Mouse (Mus musculus) MEL (cell line): ENCODE measurements around the gene Capn3. TPM values are rescaled to one million over a fixed set of nuclear protein-coding genes. Genes with fewer than 3 reads are reported as not detected.

ENCODE experiments used
- DNase-seq: peaks from one replicate; pipeline ENCODE4 v3.0.0; 2011; ENCODE audit warnings: low read depth, low spot score
- H3K27ac ChIP-seq: 2 replicates; pipeline ENCODE4 v1.5.1; 2012; ENCODE audit warnings: low read depth, mild to moderate bottlenecking, control low read depth, low read length, moderate library complexity; ENCODE audit not compliant: control insufficient read depth
- H3K27me3 ChIP-seq, 2 experiments: fragments of 150-350 bp in 1 of 2; sonication (generic) in 1 of 2; 2 replicates each; pipeline ENCODE4 v1.6.1; 2012; ENCODE audit warnings: low read length in 2 of 2, mild to moderate bottlenecking in 2 of 2, improper control_type of control experiment in 1 of 2, moderate library complexity in 1 of 2; ENCODE audit not compliant: insufficient read depth in 2 of 2, control insufficient read depth in 1 of 2
- H3K36me3 ChIP-seq, 2 experiments: 2 replicates each; pipeline ENCODE4 v1.6.1; 2012 to 2014; ENCODE audit warnings: low read length in 2 of 2, improper control_type of control experiment in 1 of 2, inconsistent platforms in 1 of 2, mild to moderate bottlenecking in 1 of 2; ENCODE audit not compliant: insufficient read depth in 2 of 2, control insufficient read depth in 1 of 2
- H3K4me1 ChIP-seq, 2 experiments: fragments of 150-350 bp in 1 of 2; sonication (generic) in 1 of 2; 2 replicates each; pipeline ENCODE4 v1.6.1; 2012; ENCODE audit warnings: low read length in 2 of 2, improper control_type of control experiment in 1 of 2, mild to moderate bottlenecking in 1 of 2; ENCODE audit not compliant: insufficient read depth in 2 of 2, control insufficient read depth in 1 of 2
- H3K4me3 ChIP-seq, 2 experiments: fragments of 150-350 bp in 1 of 2; sonication (generic) in 1 of 2; 2 replicates each; pipeline ENCODE4 v1.5.1; 2012; ENCODE audit warnings: low read depth in 2 of 2, low read length in 2 of 2, mild to moderate bottlenecking in 2 of 2, moderate library complexity in 2 of 2, control low read depth in 1 of 2, improper control_type of control experiment in 1 of 2; ENCODE audit not compliant: control insufficient read depth in 1 of 2, insufficient read depth in 1 of 2
- H3K79me2 ChIP-seq: 2 replicates; pipeline ENCODE4 v1.6.1; 2012; ENCODE audit warnings: mild to moderate bottlenecking, low read length, moderate library complexity; ENCODE audit not compliant: control insufficient read depth, poor library complexity, insufficient read depth
- H3K9ac ChIP-seq: 2 replicates; pipeline ENCODE4 v1.6.1; 2012; ENCODE audit warnings: low read depth, mild to moderate bottlenecking, control low read depth, low read length, moderate library complexity; ENCODE audit not compliant: control insufficient read depth, poor library complexity, severe bottlenecking
- H3K9me3 ChIP-seq: fragments of 150-350 bp; sonication (generic); replicated peaks from 2 replicates; pipeline ENCODE4 v1.6.1; 2012; ENCODE audit warnings: mild to moderate bottlenecking, low read length, improper control_type of control experiment, moderate library complexity; ENCODE audit not compliant: insufficient read depth
- BHLHE40 ChIP-seq: IDR thresholded peaks from 2 replicates; pipeline ENCODE4 v1.6.1; 2012; ENCODE audit warnings: low read depth, mild to moderate bottlenecking, inconsistent platforms, low read length, improper control_type of control experiment, borderline replicate concordance
- CHD1 ChIP-seq: IDR thresholded peaks from 2 replicates; pipeline ENCODE4 v1.6.1; 2012; ENCODE audit warnings: low read depth, mild to moderate bottlenecking, inconsistent platforms, low read length, improper control_type of control experiment
- CHD2 ChIP-seq: IDR thresholded peaks from 2 replicates; pipeline ENCODE4 v1.6.1; 2011; ENCODE audit warnings: low read length, improper control_type of control experiment
- CTCF ChIP-seq, 3 experiments: IDR thresholded peaks in 2 of 3; conservative IDR thresholded peaks in 1 of 3; 2 replicates each; pipeline ENCODE4 v1.5.1; 2011 to 2012; ENCODE audit warnings: low read length in 3 of 3, low read depth in 2 of 3, mild to moderate bottlenecking in 2 of 3, improper control_type of control experiment in 1 of 3, inconsistent platforms in 1 of 3, mixed read lengths in 1 of 3, moderate library complexity in 1 of 3; ENCODE audit not compliant: control insufficient read depth in 1 of 3, insufficient read depth in 1 of 3, poor library complexity in 1 of 3, severe bottlenecking in 1 of 3
- ELF1 ChIP-seq: IDR thresholded peaks from 2 replicates; pipeline ENCODE4 v1.6.1; 2014; ENCODE audit warnings: low read depth, mild to moderate bottlenecking, inconsistent platforms, low read length, improper control_type of control experiment, moderate library complexity
- EP300 ChIP-seq, 2 experiments: IDR thresholded peaks; 2 replicates each; pipeline ENCODE4 v1.6.1; 2011; ENCODE audit warnings: improper control_type of control experiment in 2 of 2, low read length in 2 of 2, low read depth in 1 of 2, mild to moderate bottlenecking in 1 of 2
- GATA1 ChIP-seq: IDR thresholded peaks from 2 replicates; pipeline ENCODE4 v1.6.1; 2011; ENCODE audit warnings: low read depth, low read length, improper control_type of control experiment
- HCFC1 ChIP-seq: IDR thresholded peaks from 2 replicates; pipeline ENCODE4 v1.6.1; 2012; ENCODE audit warnings: low read depth, mild to moderate bottlenecking, inconsistent platforms, low read length, improper control_type of control experiment, moderate library complexity
- JUND ChIP-seq: IDR thresholded peaks from 2 replicates; pipeline ENCODE4 v1.6.1; 2011; ENCODE audit warnings: low read depth, mild to moderate bottlenecking, improper control_type of control experiment, low read length
- KAT2A ChIP-seq: conservative IDR thresholded peaks from 2 replicates; pipeline ENCODE4 v1.6.1; 2012; ENCODE audit warnings: low read depth, low read length, improper control_type of control experiment, inconsistent platforms
- MAFK ChIP-seq: IDR thresholded peaks from 2 replicates; pipeline ENCODE4 v1.6.1; 2011; ENCODE audit warnings: low read depth, mild to moderate bottlenecking, low read length, improper control_type of control experiment, borderline replicate concordance
- MAX ChIP-seq: IDR thresholded peaks from 2 replicates; pipeline ENCODE4 v1.6.1; 2011; ENCODE audit warnings: low read length, improper control_type of control experiment
- MAZ ChIP-seq: IDR thresholded peaks from 2 replicates; pipeline ENCODE4 v1.6.1; 2012; ENCODE audit warnings: low read depth, mild to moderate bottlenecking, inconsistent platforms, low read length, improper control_type of control experiment
- MXI1 ChIP-seq: IDR thresholded peaks from 2 replicates; pipeline ENCODE4 v1.6.1; 2011; ENCODE audit warnings: mild to moderate bottlenecking, low read depth, low read length, improper control_type of control experiment
- MYB ChIP-seq: IDR thresholded peaks from 2 replicates; pipeline ENCODE4 v1.6.1; 2011; ENCODE audit warnings: mild to moderate bottlenecking, low read depth, low read length, improper control_type of control experiment
- MYC ChIP-seq: IDR thresholded peaks from 2 replicates; pipeline ENCODE4 v1.6.1; 2011; ENCODE audit warnings: low read depth, mild to moderate bottlenecking, low read length, improper control_type of control experiment, moderate library complexity
- NRF1 ChIP-seq: IDR thresholded peaks from 2 replicates; pipeline ENCODE4 v1.6.1; 2014; ENCODE audit warnings: low read depth, mild to moderate bottlenecking, inconsistent platforms, low read length, improper control_type of control experiment, moderate library complexity; ENCODE audit not compliant: poor library complexity, insufficient read depth, severe bottlenecking
- POLR2A ChIP-seq, 2 experiments: IDR thresholded peaks; 2 replicates each; pipeline ENCODE4 v1.6.1; 2011 to 2012; ENCODE audit warnings: low read length in 2 of 2, mild to moderate bottlenecking in 2 of 2, control low read depth in 1 of 2, improper control_type of control experiment in 1 of 2, low read depth in 1 of 2, moderate library complexity in 1 of 2; ENCODE audit not compliant: control insufficient read depth in 1 of 2, insufficient read depth in 1 of 2, poor library complexity in 1 of 2
- RAD21 ChIP-seq: IDR thresholded peaks from 2 replicates; pipeline ENCODE4 v1.6.1; 2011; ENCODE audit warnings: mild to moderate bottlenecking, low read depth, low read length, improper control_type of control experiment
- RCOR1 ChIP-seq: IDR thresholded peaks from 2 replicates; pipeline ENCODE4 v1.6.1; 2012; ENCODE audit warnings: low read depth, mild to moderate bottlenecking, inconsistent platforms, low read length, improper control_type of control experiment
- SMC3 ChIP-seq: IDR thresholded peaks from 2 replicates; pipeline ENCODE4 v1.6.1; 2011; ENCODE audit warnings: low read depth, low read length, improper control_type of control experiment
- USF1 ChIP-seq: IDR thresholded peaks from 2 replicates; pipeline ENCODE4 v1.6.1; 2014; ENCODE audit warnings: low read depth, mild to moderate bottlenecking, inconsistent platforms, low read length, improper control_type of control experiment, moderate library complexity
- USF2 ChIP-seq, 2 experiments: IDR thresholded peaks; 2 replicates each; pipeline ENCODE4 v1.6.1; 2011 to 2012; ENCODE audit warnings: improper control_type of control experiment in 2 of 2, low read length in 2 of 2, borderline replicate concordance in 1 of 2, inconsistent platforms in 1 of 2, low read depth in 1 of 2, mild to moderate bottlenecking in 1 of 2; ENCODE audit not compliant: insufficient read depth in 1 of 2
- ZC3H11A ChIP-seq: IDR thresholded peaks from 2 replicates; pipeline ENCODE4 v1.6.1; 2012; ENCODE audit warnings: low read depth, mild to moderate bottlenecking, inconsistent platforms, low read length, improper control_type of control experiment
- ZKSCAN1 ChIP-seq: IDR thresholded peaks from 2 replicates; pipeline ENCODE4 v1.6.1; 2012; ENCODE audit warnings: low read depth, mild to moderate bottlenecking, inconsistent platforms, low read length, improper control_type of control experiment, moderate library complexity
- polyA plus RNA-seq, 2 experiments: library from polyadenylated mRNA; stranded (reverse) in 1 of 2; unstranded in 1 of 2; fragments of >175 nt in 1 of 2; fragments of >200 nt in 1 of 2; gene quantifications; 2 replicates each; pipeline versions ENCODE4 v1.2.1 to v1.2.4; 2012; ENCODE audit warnings: low replicate concordance in 2 of 2, low read depth in 1 of 2; ENCODE audit not compliant: insufficient read length in 2 of 2, insufficient read depth in 1 of 2, missing spikeins in 1 of 2
- total RNA-seq: library from RNA; depleted of rRNA; stranded (reverse); fragments of 300-350 nt; gene quantifications from 2 replicates; pipeline ENCODE4 v1.2.3, GENCODE M21; 2012

Capn3 gene
- total and polyA plus RNA-seq, 3 experiments, result not detected

- TF ChIP-seq BHLHE40 (peak; percentile 100), ZKSCAN1 (no peak)
Observed at GRCm38 (mm10) chr2:120446373-120446772, 9.4 kb upstream of the Capn3 start (continued).

GRCm38 (mm10) chr2:120447306-120447705 is 8.5 kb upstream of the Capn3 start:
- H3K79me2 ChIP-seq, result no peaks in the 10 kb centered on the region
- no peak overlapping the region for H3K9ac ChIP-seq
- peaks cover 4 to 7% of the 10 kb centered on the region in 2 experiments; a peak in 2 of 4 replicates for H3K4me1 ChIP-seq
- DNase-seq, result peak; percentile 55
- no peaks in the 10 kb centered on the region for H3K9me3 ChIP-seq
- H3K4me3 ChIP-seq, result no peak overlapping the region
- peaks cover 0 to 10% of the 10 kb centered on the region in 2 experiments; a peak in 2 of 4 replicates for H3K36me3 ChIP-seq
- H3K27ac ChIP-seq, result no peak overlapping the region
- no peak for TF ChIP-seq ZKSCAN1
- no peak for TF ChIP-seq KAT2A
- no peak for TF ChIP-seq JUND
- TF ChIP-seq CHD2, result no peak
- TF ChIP-seq MAX, result no peak
- TF ChIP-seq MYB, result no peak
- TF ChIP-seq MAZ, result no peak
- TF ChIP-seq SMC3, result peak; percentile 35
- TF ChIP-seq RAD21, result peak; percentile 52
- TF ChIP-seq CTCF (IDR thresholded peaks at IDR 0.05 in 2 of 3, conservative IDR thresholded peaks at IDR 0.05 in 1 of 3; ENCODE audit: control insufficient read depth in 1 of 3, insufficient read depth in 1 of 3, low read depth in 2 of 3, low read length in 3 of 3, poor library complexity in 1 of 3, severe bottlenecking in 1 of 3), result peak; percentile 33 to 57 (median 55); a peak in 5 of 6 replicates
- TF ChIP-seq ZC3H11A, result 0 out of 2 replicates have a peak, but pooled peaks have one; percentile 17
- TF ChIP-seq USF1, result no peak
- TF ChIP-seq, all 39 proteins: peak for 4
- no peaks in the 10 kb centered on the region for H3K27me3 ChIP-seq

GRCm38 (mm10) chr2:120450724-120451123 is 5.1 kb upstream of the Capn3 start:
- Histone ChIP-seq H3K4me3 (no peak overlapping the region), H3K9me3 (no peaks in the 10 kb centered on the region), H3K9ac (no peak overlapping the region), H3K4me1 (peaks cover 6 to 7% of the 10 kb centered on the region in 2 experiments; a peak in 3 of 4 replicates), H3K27ac (no peak overlapping the region), H3K36me3 (peaks cover 0 to 12% of the 10 kb centered on the region in 2 experiments; a peak in 2 of 4 replicates), H3K79me2 (no peaks in the 10 kb centered on the region), H3K27me3 (no peaks in the 10 kb centered on the region)
- no peak for DNase-seq
- no peak for TF ChIP-seq CTCF (IDR thresholded peaks at IDR 0.05 in 2 of 3, conservative IDR thresholded peaks at IDR 0.05 in 1 of 3; ENCODE audit: control insufficient read depth in 1 of 3, insufficient read depth in 1 of 3, low read depth in 2 of 3, low read length in 3 of 3, poor library complexity in 1 of 3, severe bottlenecking in 1 of 3)
- no peak for TF ChIP-seq NRF1
- TF ChIP-seq BHLHE40, result no peak
- no peak for TF ChIP-seq MAFK
- no peak for TF ChIP-seq RAD21
- no peak for TF ChIP-seq GATA1
- TF ChIP-seq EP300 (IDR thresholded peaks at IDR 0.05; ENCODE audit: low read depth in 1 of 2, low read length in 2 of 2), result no peak
- TF ChIP-seq KAT2A, result no peak
- TF ChIP-seq HCFC1, result no peak
- no peak for TF ChIP-seq CHD1
- TF ChIP-seq MAZ, result no peak
- TF ChIP-seq MAX, result no peak
- TF ChIP-seq USF2 (IDR thresholded peaks at IDR 0.05; ENCODE audit: borderline replicate concordance in 1 of 2, insufficient read depth in 1 of 2, low read depth in 1 of 2, low read length in 2 of 2), result no peak
- TF ChIP-seq POLR2A (IDR thresholded peaks at IDR 0.05; ENCODE audit: control insufficient read depth in 1 of 2, insufficient read depth in 1 of 2, low read depth in 1 of 2, low read length in 2 of 2, poor library complexity in 1 of 2), result no peak
- no peak for TF ChIP-seq MYC
- no peak for TF ChIP-seq RCOR1
- TF ChIP-seq ELF1, result no peak
- TF ChIP-seq MXI1, result no peak
